Mouse (Mus musculus): ENCODE results near the gene Evl.

GRCm38 (mm10) chr12:108613081-108613480 is 58.6 kb downstream of the Evl start:
- peak; percentile 83 for TF ChIP-seq CTCF (IDR thresholded peaks at IDR 0.05; ENCODE audit: control insufficient read depth, insufficient read depth, low read length)
- no peak for TF ChIP-seq POLR2A (IDR thresholded peaks at IDR 0.05; ENCODE audit: borderline replicate concordance, control insufficient read depth, low read depth, low read length)
